Mouse (Mus musculus): Measurements from ENCODE around the gene Fbxl13. TPM values are rescaled to one million over a fixed set of nuclear protein-coding genes. Genes with fewer than 3 reads are reported as not detected.
A peak's percentile ranks its signal among the peaks of the same experiment; 100 is the strongest.

The Fbxl13 gene
- total and polyA plus RNA-seq, 3 experiments = 0.14 to 0.30 (median 0.19) TPM

GRCm38 (mm10) chr5:21554732-21555131 is 90.7 kb downstream of the Fbxl13 start:
- Histone ChIP-seq H3K36me3 (replicated peaks in 1 of 2; ENCODE audit: control insufficient read depth in 1 of 2, insufficient read depth in 1 of 2, low read length in 1 of 2) (no peaks in the 10 kb centered on the region), H3K9me3 (replicated peaks; ENCODE audit: low read length) (no peaks in the 10 kb centered on the region), H3K4me1 (ENCODE audit: control insufficient read depth in 1 of 2, insufficient read depth in 2 of 2) (no peaks in the 10 kb centered on the region), H3K79me2 (replicated peaks; ENCODE audit: control insufficient read depth, extremely low read depth, insufficient read depth, poor library complexity, severe bottlenecking) (no peaks in the 10 kb centered on the region), H3K4me2 (ENCODE audit: insufficient read depth, low read depth, poor library complexity, severe bottlenecking) (no peak overlapping the region), H3K27me3 (replicated peaks) (no peaks in the 10 kb centered on the region), H3K4me3 (replicated peaks in 1 of 3; ENCODE audit: low read depth in 2 of 3, low read length in 2 of 3, poor library complexity in 1 of 3) (no peak overlapping the region), H3K27ac (ENCODE audit: insufficient read depth, low read depth) (no peak overlapping the region), H3K9ac (ENCODE audit: insufficient read depth, low read depth) (no peak overlapping the region)
- no peak for DNase-seq (ENCODE audit: extremely low read depth)
- in situ Hi-C loops (cut with MboI; ENCODE audit: low pct_ligation_motif_present, low pct_unique_long_range_greater_than_20kb, low sequenced_read_pairs) (no loop called here), dilution Hi-C loops (cut with MboI; ENCODE audit: extremely low pct_ligation_motif_present, extremely low pct_unique_long_range_greater_than_20kb, low sequenced_read_pairs) (no loop called here)
- TF ChIP-seq MAX (IDR thresholded peaks at IDR 0.05; ENCODE audit: low read length) (no peak), PAX5 (IDR thresholded peaks at IDR 0.05; ENCODE audit: low read length) (no peak), MYC (IDR thresholded peaks at IDR 0.05; ENCODE audit: low read depth, low read length) (no peak), GABPA (IDR thresholded peaks at IDR 0.05; ENCODE audit: insufficient replicate concordance, low read depth, low read length) (no peak), TBP (conservative IDR thresholded peaks at IDR 0.05; ENCODE audit: low read depth, low read length) (no peak)

GRCm38 (mm10) chr5:21553685-21554084 is 91.7 kb downstream of the Fbxl13 start:
- dilution Hi-C loops (cut with MboI; ENCODE audit: extremely low pct_ligation_motif_present, extremely low pct_unique_long_range_greater_than_20kb, low sequenced_read_pairs) = no loop called here
- Histone ChIP-seq H3K9me3 (replicated peaks; ENCODE audit: low read length) (no peaks in the 10 kb centered on the region), H3K27me3 (replicated peaks) (no peaks in the 10 kb centered on the region), H3K36me3 (replicated peaks in 1 of 2; ENCODE audit: control insufficient read depth in 1 of 2, insufficient read depth in 1 of 2, low read length in 1 of 2) (no peaks in the 10 kb centered on the region), H3K4me3 (replicated peaks in 1 of 3; ENCODE audit: low read depth in 2 of 3, low read length in 2 of 3, poor library complexity in 1 of 3) (no peak overlapping the region), H3K4me1 (ENCODE audit: control insufficient read depth in 1 of 2, insufficient read depth in 2 of 2) (no peaks in the 10 kb centered on the region), H3K27ac (ENCODE audit: insufficient read depth, low read depth) (no peak overlapping the region), H3K4me2 (ENCODE audit: insufficient read depth, low read depth, poor library complexity, severe bottlenecking) (no peak overlapping the region), H3K79me2 (replicated peaks; ENCODE audit: control insufficient read depth, extremely low read depth, insufficient read depth, poor library complexity, severe bottlenecking) (no peaks in the 10 kb centered on the region), H3K9ac (ENCODE audit: insufficient read depth, low read depth) (no peak overlapping the region)
- TF ChIP-seq CTCF (conservative IDR thresholded peaks at IDR 0.05 in 1 of 2, IDR thresholded peaks at IDR 0.05 in 1 of 2; ENCODE audit: low read depth in 2 of 2, low read length in 2 of 2) (no peak), MAFK (IDR thresholded peaks at IDR 0.05; ENCODE audit: insufficient replicate concordance, low read length) (peak; percentile 51; the same call in 1 of the 2 replicates)
- in situ Hi-C loops (cut with MboI; ENCODE audit: low pct_ligation_motif_present, low pct_unique_long_range_greater_than_20kb, low sequenced_read_pairs) = no loop called here
- no peak for DNase-seq (ENCODE audit: extremely low read depth)

- in situ Hi-C loops (cut with MboI; ENCODE audit: low pct_ligation_motif_present, low pct_unique_long_range_greater_than_20kb, low sequenced_read_pairs) (no loop called here), dilution Hi-C loops (cut with MboI; ENCODE audit: extremely low pct_ligation_motif_present, extremely low pct_unique_long_range_greater_than_20kb, low sequenced_read_pairs) (no loop called here)
- Histone ChIP-seq H3K27me3 (replicated peaks) (no peaks in the 10 kb centered on the region), H3K4me3 (replicated peaks in 1 of 3; ENCODE audit: low read depth in 2 of 3, low read length in 2 of 3, poor library complexity in 1 of 3) (no peak overlapping the region), H3K79me2 (replicated peaks; ENCODE audit: control insufficient read depth, extremely low read depth, insufficient read depth, poor library complexity, severe bottlenecking) (no peaks in the 10 kb centered on the region), H3K27ac (ENCODE audit: insufficient read depth, low read depth) (no peak overlapping the region), H3K36me3 (replicated peaks in 1 of 2; ENCODE audit: control insufficient read depth in 1 of 2, insufficient read depth in 1 of 2, low read length in 1 of 2) (no peaks in the 10 kb centered on the region), H3K4me1 (ENCODE audit: control insufficient read depth in 1 of 2, insufficient read depth in 2 of 2) (peaks cover 8 to 13% of the 10 kb centered on the region in 2 experiments), H3K9ac (ENCODE audit: insufficient read depth, low read depth) (no peak overlapping the region), H3K9me3 (replicated peaks; ENCODE audit: low read length) (no peaks in the 10 kb centered on the region), H3K4me2 (ENCODE audit: insufficient read depth, low read depth, poor library complexity, severe bottlenecking) (no peak overlapping the region)
- DNase-seq (ENCODE audit: extremely low read depth) = peak; percentile 16
- no peak for TF ChIP-seq MAX (IDR thresholded peaks at IDR 0.05; ENCODE audit: low read length)
- peak; percentile 56 for TF ChIP-seq ELF1 (IDR thresholded peaks at IDR 0.05; ENCODE audit: low read depth, low read length)
- peak; percentile 34 for TF ChIP-seq SMC3 (IDR thresholded peaks at IDR 0.05; ENCODE audit: low read depth, low read length)
- no peak for TF ChIP-seq MAZ (IDR thresholded peaks at IDR 0.05; ENCODE audit: low read depth, low read length)
- peak; percentile 87 for TF ChIP-seq IRF4 (IDR thresholded peaks at IDR 0.05; ENCODE audit: low read depth, low read length)
- TF ChIP-seq CTCF (conservative IDR thresholded peaks at IDR 0.05 in 1 of 2, IDR thresholded peaks at IDR 0.05 in 1 of 2; ENCODE audit: low read depth in 2 of 2, low read length in 2 of 2) = peak in 1 of 2 experiments; percentile 57; a peak in 2 of 4 replicates
- TF ChIP-seq RAD21 (IDR thresholded peaks at IDR 0.05; ENCODE audit: low read depth, low read length) = peak; percentile 18
Measured at GRCm38 (mm10) chr5:21547005-21547404, 98.4 kb downstream of the Fbxl13 start.

Measured in CH12.LX (cell line).